Mouse (Mus musculus) heart, embryonic 13.5 days (tissue): Measurements from ENCODE around the gene Ftl1. TPM values are rescaled to one million over a fixed set of nuclear protein-coding genes. Genes with fewer than 3 reads are reported as not detected.

Source experiments
- ATAC-seq: fragments of 200-750 bp; cut with Nextera tagmentation; 2 replicates; pipeline ENCODE4 v1.8.0; 2017; ENCODE audit warnings: moderate TSS enrichment; ENCODE audit not compliant: insufficient number of reproducible peaks, low FRiP score, low TSS enrichment; ENCODE audit errors: extremely low read depth
- H3K27ac ChIP-seq: fragments of 300-500 bp; sonication (generic); replicated peaks from 2 replicates; pipeline ENCODE4 v1.5.1; 2015; ENCODE audit warnings: moderate library complexity, mild to moderate bottlenecking, inconsistent platforms
- H3K27me3 ChIP-seq: fragments of 300-500 bp; sonication (generic); replicated peaks from 2 replicates; pipeline ENCODE4 v1.6.1; 2015; ENCODE audit warnings: mild to moderate bottlenecking, inconsistent platforms
- H3K36me3 ChIP-seq: fragments of 300-500 bp; sonication (generic); 2 replicates; pipeline ENCODE4 v1.6.1; 2015; ENCODE audit warnings: mild to moderate bottlenecking, inconsistent platforms
- H3K4me1 ChIP-seq: fragments of 300-500 bp; sonication (generic); 2 replicates; pipeline ENCODE4 v1.6.1; 2015; ENCODE audit warnings: inconsistent platforms
- H3K4me2 ChIP-seq: fragments of 300-500 bp; sonication (generic); 2 replicates; pipeline ENCODE4 v1.6.1; 2015; ENCODE audit warnings: inconsistent platforms, mild to moderate bottlenecking, moderate library complexity
- H3K4me3 ChIP-seq: fragments of 300-500 bp; sonication (generic); 2 replicates; pipeline ENCODE4 v1.5.1; 2015; ENCODE audit warnings: moderate library complexity, mild to moderate bottlenecking, inconsistent platforms
- H3K9ac ChIP-seq: fragments of 300-500 bp; sonication (generic); 2 replicates; pipeline ENCODE4 v1.6.1; 2015; ENCODE audit warnings: inconsistent platforms, mild to moderate bottlenecking, moderate library complexity
- H3K9me3 ChIP-seq: fragments of 300-500 bp; sonication (generic); 2 replicates; pipeline ENCODE4 v1.6.1; 2016; ENCODE audit warnings: inconsistent platforms
- WGBS: fragments of 180-500 bp; shearing (Covaris S2); methylation state at CpG from one replicate; pipeline ENCODE4 v1.1.7; 2015; ENCODE audit warnings: mixed read lengths; 5-methylcytosine and 5-hydroxymethylcytosine counted together
- polyA plus RNA-seq: library from polyadenylated mRNA; unstranded; fragments of >200 nt; fragmentation: Nextera tagmentation; extraction: Ambion mirVana; gene quantifications from 2 replicates; pipeline ENCODE4 v1.2.1, GENCODE M21; 2015

Ftl1 gene
- polyA plus RNA-seq, 1 experiment from 2014 or later = 5,516 TPM

- no peak for ATAC-seq
- no peaks in the 10 kb centered on the region for H3K9me3 ChIP-seq
- no peak overlapping the region for H3K9ac ChIP-seq
- peaks cover 14% of the 10 kb centered on the region for H3K4me1 ChIP-seq
- no peak overlapping the region for H3K4me2 ChIP-seq
- no peaks in the 10 kb centered on the region for H3K27me3 ChIP-seq
- 88% methylated on average over 1 of the region's 1 CpGs for WGBS
- H3K27ac ChIP-seq = no peak overlapping the region
- no peak overlapping the region for H3K4me3 ChIP-seq
- peaks cover 83% of the 10 kb centered on the region for H3K36me3 ChIP-seq
These were observed 9.7 kb downstream of the Ftl1 start for GRCm38 (mm10) chr7:45449974-45450373.

- ATAC-seq = 0 out of 2 replicates have a peak, but pooled peaks have one; percentile 14
- peaks cover 83% of the 10 kb centered on the region for H3K36me3 ChIP-seq
- peak overlapping the region; percentile 11; the same call in 1 of the 2 replicates for H3K4me3 ChIP-seq
- H3K9me3 ChIP-seq = no peaks in the 10 kb centered on the region
- H3K27ac ChIP-seq = no peak overlapping the region
- WGBS = 28% methylated on average over 11 of the region's 11 CpGs
- peak overlapping the region; percentile 55 for H3K9ac ChIP-seq
- H3K4me1 ChIP-seq = peaks cover 14% of the 10 kb centered on the region
- H3K4me2 ChIP-seq = peak overlapping the region; percentile 40; the same call in 1 of the 2 replicates
- H3K27me3 ChIP-seq = no peaks in the 10 kb centered on the region
These were observed 12.2 kb downstream of the Ftl1 start for GRCm38 (mm10) chr7:45447325-45447990.

- H3K9me3 ChIP-seq = no peaks in the 10 kb centered on the region
- H3K36me3 ChIP-seq = peaks cover 81% of the 10 kb centered on the region
- H3K27ac ChIP-seq = no peak overlapping the region
- H3K4me1 ChIP-seq = peaks cover 10% of the 10 kb centered on the region
- H3K9ac ChIP-seq = no peak overlapping the region
- no peak overlapping the region for H3K4me3 ChIP-seq
- ATAC-seq = no peak
- no peak overlapping the region for H3K4me2 ChIP-seq
- no peaks in the 10 kb centered on the region for H3K27me3 ChIP-seq
These were observed 13.1 kb downstream of the Ftl1 start for GRCm38 (mm10) chr7:45446589-45446988.

- H3K27me3 ChIP-seq = no peaks in the 10 kb centered on the region
- H3K4me3 ChIP-seq = no peak overlapping the region
- no peak overlapping the region for H3K9ac ChIP-seq
- ATAC-seq = 0 out of 2 replicates have a peak, but pooled peaks have one; percentile 10
- no peaks in the 10 kb centered on the region for H3K9me3 ChIP-seq
- 66% methylated on average over 22 of the region's 22 CpGs for WGBS
- peaks cover 9% of the 10 kb centered on the region for H3K4me1 ChIP-seq
- H3K36me3 ChIP-seq = peaks cover 84% of the 10 kb centered on the region
- H3K4me2 ChIP-seq = no peak overlapping the region
- H3K27ac ChIP-seq = no peak overlapping the region
These were observed 15.9 kb downstream of the Ftl1 start for GRCm38 (mm10) chr7:45443526-45444420.

- Histone ChIP-seq H3K36me3 (peaks cover 43% of the 10 kb centered on the region), H3K27me3 (no peaks in the 10 kb centered on the region), H3K27ac (no peak within 1 kb of the TSS), H3K4me2 (peak within 1 kb of the TSS; percentile 97), H3K9ac (peak within 1 kb of the TSS; percentile 95), H3K4me3 (peak within 1 kb of the TSS; percentile 4; the same call in 1 of the 2 replicates), H3K9me3 (no peaks in the 10 kb centered on the region), H3K4me1 (peaks cover 43% of the 10 kb centered on the region)
- no peak for ATAC-seq
- WGBS = 24% methylated on average over 19 of the region's 19 CpGs
These were observed 22.0 kb downstream of the Ftl1 start, which contains the start of gene Ruvbl2 for GRCm38 (mm10) chr7:45437521-45438276. TSS of gene Ruvbl2 (minus strand) at chr7:45438096.

GRCm38 (mm10) chr7:45437046-45437445 lies 22.6 kb downstream of the Ftl1 start:
- 36% methylated on average over 6 of the region's 6 CpGs for WGBS
- peak overlapping the region; percentile 97 for H3K4me2 ChIP-seq
- peaks cover 41% of the 10 kb centered on the region for H3K36me3 ChIP-seq
- peak overlapping the region; percentile 4; the same call in 1 of the 2 replicates for H3K4me3 ChIP-seq
- H3K27me3 ChIP-seq = no peaks in the 10 kb centered on the region
- H3K4me1 ChIP-seq = peaks cover 45% of the 10 kb centered on the region
- ATAC-seq = no peak
- H3K9me3 ChIP-seq = no peaks in the 10 kb centered on the region
- H3K27ac ChIP-seq = no peak overlapping the region
- peak overlapping the region; percentile 95 for H3K9ac ChIP-seq

- Histone ChIP-seq H3K9ac (peak overlapping the region; percentile 95), H3K27me3 (no peaks in the 10 kb centered on the region), H3K36me3 (peaks cover 41% of the 10 kb centered on the region), H3K4me3 (peak overlapping the region; percentile 80; the same call in 1 of the 2 replicates), H3K9me3 (no peaks in the 10 kb centered on the region), H3K4me2 (peak overlapping the region; percentile 97), H3K4me1 (peaks cover 45% of the 10 kb centered on the region), H3K27ac (no peak overlapping the region)
- ATAC-seq = no peak
- WGBS = 76% methylated on average over 5 of the region's 5 CpGs
These were observed 23.2 kb downstream of the Ftl1 start for GRCm38 (mm10) chr7:45436444-45436843.

- WGBS = 2% methylated on average over 16 of the region's 16 CpGs
- Histone ChIP-seq H3K27ac (peak overlapping the region; percentile 92), H3K27me3 (no peaks in the 10 kb centered on the region), H3K9ac (peak overlapping the region; percentile 95), H3K36me3 (peaks cover 41% of the 10 kb centered on the region), H3K4me2 (peak overlapping the region; percentile 97), H3K4me3 (peak overlapping the region; percentile 80), H3K9me3 (no peaks in the 10 kb centered on the region), H3K4me1 (peaks cover 45% of the 10 kb centered on the region)
- no peak for ATAC-seq
These were observed 24.6 kb downstream of the Ftl1 start for GRCm38 (mm10) chr7:45435038-45435437.

- Histone ChIP-seq H3K27me3 (no peaks in the 10 kb centered on the region), H3K9me3 (no peaks in the 10 kb centered on the region), H3K9ac (peak within 1 kb of the TSS; percentile 95), H3K27ac (peak within 1 kb of the TSS; percentile 92), H3K36me3 (peaks cover 41% of the 10 kb centered on the region), H3K4me1 (peaks cover 45% of the 10 kb centered on the region), H3K4me2 (peak within 1 kb of the TSS; percentile 97), H3K4me3 (peak within 1 kb of the TSS; percentile 80)
- under 1% methylated on average over 45 of the region's 45 CpGs for WGBS
- peak; percentile 88 for ATAC-seq
These were observed 25.3 kb downstream of the Ftl1 start, which contains the start of gene Gys1 for GRCm38 (mm10) chr7:45434203-45435015. TSS of gene Gys1 (plus strand) at chr7:45434844.

- Histone ChIP-seq H3K4me3 (peak overlapping the region; percentile 80), H3K9me3 (no peaks in the 10 kb centered on the region), H3K27me3 (no peaks in the 10 kb centered on the region), H3K27ac (peak overlapping the region; percentile 90), H3K4me2 (peak overlapping the region; percentile 97), H3K9ac (peak overlapping the region; percentile 92), H3K4me1 (peaks cover 45% of the 10 kb centered on the region), H3K36me3 (peaks cover 44% of the 10 kb centered on the region)
- 4% methylated on average over 7 of the region's 7 CpGs for WGBS
- ATAC-seq = no peak
These were observed 25.9 kb downstream of the Ftl1 start for GRCm38 (mm10) chr7:45433835-45434202.
